Mouse (Mus musculus) midbrain, embryonic 12.5 days (tissue): ENCODE measurements around the gene Amer3. TPM values are rescaled to one million over a fixed set of nuclear protein-coding genes. Genes with fewer than 3 reads are reported as not detected.
"Not testable (repeated sequence)": the region's sequence is repeated elsewhere in the genome, so short reads cannot be mapped to it uniquely, and the experiment has no call there.

Experiments used
- ATAC-seq: fragments of 200-750 bp; cut with Nextera tagmentation; 2 replicates; pipeline ENCODE4 v1.8.0; 2017; ENCODE audit warnings: low read depth, moderate TSS enrichment, moderate library complexity; ENCODE audit not compliant: low FRiP score
- H3K27ac ChIP-seq: fragments of 300-500 bp; sonication (generic); replicated peaks from 2 replicates; pipeline ENCODE4 v1.5.1; 2016; ENCODE audit warnings: mild to moderate bottlenecking
- H3K27me3 ChIP-seq: fragments of 300-500 bp; sonication (generic); 2 replicates; pipeline ENCODE4 v1.6.1; 2016; ENCODE audit warnings: mild to moderate bottlenecking
- H3K36me3 ChIP-seq: fragments of 300-500 bp; sonication (generic); 2 replicates; pipeline ENCODE4 v1.6.1; 2016
- H3K4me1 ChIP-seq: fragments of 300-500 bp; sonication (generic); 2 replicates; pipeline ENCODE4 v1.6.1; 2016
- H3K4me2 ChIP-seq: fragments of 300-500 bp; sonication (generic); replicated peaks from 2 replicates; pipeline ENCODE4 v1.6.1; 2016; ENCODE audit warnings: mild to moderate bottlenecking, moderate library complexity
- H3K4me3 ChIP-seq: fragments of 300-500 bp; sonication (generic); 2 replicates; pipeline ENCODE4 v1.5.1; 2016; ENCODE audit warnings: mild to moderate bottlenecking
- H3K9ac ChIP-seq: fragments of 300-500 bp; sonication (generic); replicated peaks from 2 replicates; pipeline ENCODE4 v1.6.1; 2016; ENCODE audit warnings: mild to moderate bottlenecking, moderate library complexity
- H3K9me3 ChIP-seq: fragments of 300-500 bp; sonication (generic); 2 replicates; pipeline ENCODE4 v1.6.1; 2016; ENCODE audit warnings: mild to moderate bottlenecking
- WGBS: fragments of 180-500 bp; shearing (Covaris S2); methylation state at CpG from one replicate; pipeline ENCODE4 v1.1.7; 2016; 5-methylcytosine and 5-hydroxymethylcytosine counted together
- polyA plus RNA-seq: library from polyadenylated mRNA; unstranded; fragments of >200 nt; fragmentation: Nextera tagmentation; extraction: Ambion mirVana; gene quantifications from 2 replicates; pipeline ENCODE4 v1.2.1, GENCODE M21; 2016

The Amer3 gene
- polyA plus RNA-seq = 11.0 and 11.4 TPM in 2 replicates

DNA sequence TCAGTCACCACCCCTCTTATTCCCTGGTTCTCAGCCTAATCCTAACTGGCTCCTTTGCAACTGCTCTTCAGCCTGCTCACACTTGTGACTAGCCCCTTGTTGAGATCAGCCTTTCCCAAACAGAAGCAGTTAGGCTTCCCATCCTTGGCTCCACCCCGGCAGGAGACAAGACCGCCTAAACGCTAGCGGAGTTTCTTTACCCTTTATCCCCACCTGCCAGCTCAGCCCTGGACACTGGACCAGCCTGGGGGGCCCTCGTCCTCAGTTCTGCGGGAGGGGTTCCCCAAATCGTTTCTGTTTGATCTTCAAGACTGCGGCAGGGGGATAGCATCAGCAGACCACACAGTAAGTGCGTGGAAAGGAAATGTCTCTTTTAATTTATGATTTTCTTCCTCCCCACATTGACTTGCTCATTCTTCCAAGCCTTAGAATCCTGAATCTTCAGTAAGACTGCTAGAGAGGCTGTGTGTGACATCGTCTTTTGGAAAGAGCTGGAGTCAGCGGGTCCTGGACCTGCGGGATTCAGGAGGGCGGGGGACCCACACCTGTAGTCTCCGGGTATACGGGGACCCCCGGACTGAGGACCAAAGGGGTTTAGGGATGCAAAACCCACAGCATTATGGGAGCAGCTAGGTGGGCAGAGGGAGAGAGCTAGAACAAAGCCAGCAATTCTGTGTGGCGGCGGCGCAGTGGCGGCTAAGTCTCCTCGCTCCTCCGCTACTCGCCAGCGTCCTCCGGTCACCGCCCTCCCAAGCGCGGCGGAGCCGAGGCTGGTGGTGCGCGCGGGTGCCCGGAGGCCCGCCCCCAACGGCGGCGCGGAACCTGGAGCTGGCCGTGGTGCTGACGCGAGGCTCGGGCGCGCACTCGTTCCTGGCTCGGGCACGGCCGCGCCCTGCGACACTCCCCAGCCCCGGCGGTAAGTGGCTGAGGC is at the start of gene Amer3:
Gene Amer3 (plus strand): TSS at position 807 of the 931 bp plus-strand sequence.
- Histone ChIP-seq H3K4me3 (peak within 1 kb of the TSS; percentile 53), H3K4me1 (peaks cover 14% of the 10 kb centered on the region; the same call in 1 of the 2 replicates), H3K27me3 (peaks cover 38% of the 10 kb centered on the region), H3K36me3 (no peaks in the 10 kb centered on the region), H3K27ac (peak within 1 kb of the TSS; percentile 73), H3K9ac (peak within 1 kb of the TSS; percentile 65), H3K4me2 (peak within 1 kb of the TSS; percentile 78), H3K9me3 (no peaks in the 10 kb centered on the region)
- peak; percentile 91 for ATAC-seq
- under 1% methylated on average over 53 of the region's 53 CpGs for WGBS

- 51% methylated on average over 3 of the region's 3 CpGs for WGBS
- H3K4me2 ChIP-seq, H3K4me3 ChIP-seq, H3K9ac ChIP-seq, H3K9me3 ChIP-seq, ATAC-seq, H3K36me3 ChIP-seq, H3K27ac ChIP-seq: not testable (repeated sequence)
- Histone ChIP-seq H3K27me3 (peaks cover 40% of the 10 kb centered on the region), H3K4me1 (peaks cover 15% of the 10 kb centered on the region)
Measured at GRCm38 (mm10) chr1:34534574-34534973, 44.9 kb upstream of the Amer3 start.

- peaks cover 40% of the 10 kb centered on the region for H3K27me3 ChIP-seq
- H3K4me2 ChIP-seq = peak within 1 kb of the TSS; percentile 42
- peaks cover 15% of the 10 kb centered on the region for H3K4me1 ChIP-seq
- H3K36me3 ChIP-seq, ATAC-seq, H3K9me3 ChIP-seq, H3K9ac ChIP-seq, H3K27ac ChIP-seq: not testable (repeated sequence)
- 33% methylated on average over 7 of the region's 7 CpGs for WGBS
- peak within 1 kb of the TSS; percentile 12; the same call in 1 of the 2 replicates for H3K4me3 ChIP-seq
Measured at GRCm38 (mm10) chr1:34535043-34535698, 44.3 kb upstream of the Amer3 start, which contains the start of gene Cfc1. Cfc1 (plus strand) TSS chr1:34535648.

DNA sequence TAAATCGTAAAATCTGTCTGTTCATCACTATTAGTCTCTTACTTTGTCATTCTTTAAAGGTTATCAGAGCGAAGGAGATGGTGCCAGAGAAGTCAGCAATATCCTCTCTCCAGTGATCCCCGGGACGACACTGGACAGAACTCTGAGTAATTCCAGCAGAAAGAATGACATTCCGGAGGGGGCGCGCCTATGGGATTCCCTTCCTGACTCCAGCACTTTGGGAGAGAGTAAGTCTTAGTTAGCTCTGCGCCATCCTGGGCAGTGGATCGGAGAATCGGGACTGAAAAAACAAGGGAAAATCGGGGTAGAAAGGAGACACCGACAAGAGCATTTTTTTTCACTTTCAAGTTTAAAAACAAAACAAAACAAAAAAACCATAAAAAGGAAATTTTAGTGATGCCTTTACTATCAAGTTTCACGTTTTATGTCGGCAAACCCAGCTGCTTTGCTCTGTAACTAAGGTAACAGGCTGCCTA is 43.1 kb upstream of the Amer3 start:
- H3K4me2 ChIP-seq = peak overlapping the region; percentile 42
- H3K4me1 ChIP-seq = peaks cover 15% of the 10 kb centered on the region
- H3K4me3 ChIP-seq = peak overlapping the region; percentile 12; the same call in 1 of the 2 replicates
- under 1% methylated on average over 14 of the region's 14 CpGs for WGBS
- no peaks in the 10 kb centered on the region for H3K9me3 ChIP-seq
- no peaks in the 10 kb centered on the region for H3K36me3 ChIP-seq
- H3K27me3 ChIP-seq = peaks cover 40% of the 10 kb centered on the region
- H3K27ac ChIP-seq = no peak overlapping the region
- H3K9ac ChIP-seq = no peak overlapping the region
- ATAC-seq = no peak

GRCm38 (mm10) chr1:34536767-34537485 is 42.5 kb upstream of the Amer3 start:
- Histone ChIP-seq H3K36me3 (no peaks in the 10 kb centered on the region), H3K4me3 (peak overlapping the region; percentile 12; the same call in 1 of the 2 replicates)
- peak; percentile 34; the same call in 1 of the 2 replicates for ATAC-seq

GRCm38 (mm10) chr1:34547074-34547473 is 32.4 kb upstream of the Amer3 start:
- H3K27ac ChIP-seq = no peak overlapping the region
- WGBS = 82% methylated on average over 1 of the region's 1 CpGs
- no peak overlapping the region for H3K9ac ChIP-seq
- ATAC-seq = no peak
- no peaks in the 10 kb centered on the region for H3K27me3 ChIP-seq
- H3K4me3 ChIP-seq = no peak overlapping the region
- no peak overlapping the region for H3K4me2 ChIP-seq
- H3K36me3 ChIP-seq = no peaks in the 10 kb centered on the region
- no peaks in the 10 kb centered on the region for H3K9me3 ChIP-seq
- no peaks in the 10 kb centered on the region for H3K4me1 ChIP-seq

More at GRCm38 (mm10) chr1:34536767-34537485, 42.5 kb upstream of the Amer3 start:
- 2% methylated on average over 16 of the region's 16 CpGs for WGBS
- Histone ChIP-seq H3K27me3 (peaks cover 40% of the 10 kb centered on the region), H3K9me3 (no peaks in the 10 kb centered on the region), H3K4me2 (peak overlapping the region; percentile 42), H3K4me1 (peaks cover 15% of the 10 kb centered on the region), H3K9ac (no peak overlapping the region), H3K27ac (no peak overlapping the region)

- no peak overlapping the region for H3K4me3 ChIP-seq
- no peak for ATAC-seq
- 92% methylated on average over 1 of the region's 1 CpGs for WGBS
Measured at GRCm38 (mm10) chr1:34553690-34554089, 25.8 kb upstream of the Amer3 start.

DNA sequence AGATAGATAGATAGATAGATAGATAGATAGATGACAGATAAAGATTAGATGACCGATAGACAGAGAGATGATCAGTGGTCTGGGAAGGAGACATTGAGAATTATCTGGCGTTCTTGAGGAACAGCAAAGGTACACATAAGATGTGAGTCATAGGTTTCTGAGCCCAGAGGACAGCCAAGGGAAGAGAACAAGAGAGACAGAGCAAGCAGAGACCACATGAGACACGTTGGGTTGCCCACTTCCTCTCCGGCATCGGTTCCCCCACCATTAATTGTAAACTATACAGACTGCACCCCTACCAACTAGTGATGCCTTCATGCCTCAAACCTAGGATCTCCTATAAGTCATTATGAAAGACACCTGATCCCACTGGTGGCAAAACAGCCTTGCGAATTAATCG is 25.2 kb upstream of the Amer3 start:
- Histone ChIP-seq H3K9ac (no peak overlapping the region), H3K36me3 (no peaks in the 10 kb centered on the region), H3K27me3 (no peaks in the 10 kb centered on the region), H3K4me3 (no peak overlapping the region), H3K27ac (no peak overlapping the region), H3K4me2 (no peak overlapping the region), H3K4me1 (no peaks in the 10 kb centered on the region), H3K9me3 (no peaks in the 10 kb centered on the region)
- no peak for ATAC-seq
- 91% methylated on average over 7 of the region's 7 CpGs for WGBS

More at GRCm38 (mm10) chr1:34553690-34554089, 25.8 kb upstream of the Amer3 start:
- Histone ChIP-seq H3K9ac (no peak overlapping the region), H3K9me3 (no peaks in the 10 kb centered on the region), H3K27me3 (no peaks in the 10 kb centered on the region), H3K27ac (no peak overlapping the region), H3K4me1 (no peaks in the 10 kb centered on the region), H3K36me3 (no peaks in the 10 kb centered on the region), H3K4me2 (no peak overlapping the region)

DNA sequence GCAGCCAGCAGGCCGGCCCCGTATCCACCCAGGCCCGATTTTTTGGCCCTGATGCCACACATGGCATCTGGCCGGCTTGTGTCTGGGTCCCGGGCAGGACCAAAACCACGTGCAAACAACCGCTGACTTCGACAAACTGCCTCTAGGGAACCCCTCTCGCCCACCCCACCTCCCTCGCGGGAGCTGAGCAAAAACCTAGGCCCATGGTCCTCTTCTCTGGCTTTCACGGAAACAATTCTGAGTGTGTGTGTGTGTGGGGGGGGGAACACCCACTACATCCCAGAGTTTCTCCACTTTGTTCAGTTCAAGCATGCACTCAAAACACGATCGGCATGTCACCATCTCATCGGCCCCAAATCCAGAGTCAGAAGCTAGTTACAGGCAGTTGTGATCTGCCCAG is 18.6 kb upstream of the Amer3 start, which contains the start of gene Prss40:
Gene Prss40 (minus strand): TSS at position 101 of the 400 bp plus-strand sequence.
- Histone ChIP-seq H3K4me1 (no peaks in the 10 kb centered on the region), H3K36me3 (no peaks in the 10 kb centered on the region), H3K27me3 (no peaks in the 10 kb centered on the region), H3K4me3 (no peak within 1 kb of the TSS), H3K4me2 (no peak within 1 kb of the TSS), H3K27ac (no peak within 1 kb of the TSS), H3K9me3 (no peaks in the 10 kb centered on the region), H3K9ac (no peak within 1 kb of the TSS)
- WGBS = 90% methylated on average over 15 of the region's 15 CpGs
- ATAC-seq = no peak

DNA sequence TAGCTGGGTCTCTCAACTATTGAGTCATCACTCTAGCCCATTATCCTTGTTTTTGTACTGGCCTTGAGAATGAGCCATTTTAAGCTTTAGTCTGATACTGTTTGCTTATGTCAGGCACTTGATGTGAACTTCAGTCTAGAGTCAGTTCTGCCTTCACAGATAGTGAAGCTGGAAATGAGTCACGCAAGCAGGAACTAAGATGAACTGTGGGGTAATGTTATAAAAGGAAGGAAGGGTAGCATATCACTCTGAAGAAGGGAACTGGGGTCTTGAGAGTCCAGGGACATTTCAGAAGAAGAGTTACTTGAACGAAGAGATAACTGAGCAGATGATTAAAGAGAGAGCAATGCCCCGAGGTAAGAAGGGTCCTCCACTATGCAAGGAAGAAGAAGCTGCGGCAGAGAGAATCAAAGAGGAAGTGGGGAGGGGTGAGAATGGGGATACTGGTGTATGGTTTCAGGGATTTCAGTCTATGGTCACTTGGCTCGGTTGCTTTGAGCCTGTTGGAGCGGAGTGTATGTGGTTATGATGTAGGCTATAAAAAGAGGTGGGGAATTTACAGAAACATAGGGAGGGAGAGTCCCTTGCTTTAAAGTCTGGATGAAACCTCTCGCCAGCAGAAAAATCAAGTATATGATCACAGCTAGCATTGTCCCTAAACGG is 14.9 kb upstream of the Amer3 start:
- WGBS = 88% methylated on average over 8 of the region's 8 CpGs
- H3K4me2 ChIP-seq = no peak overlapping the region
- no peak overlapping the region for H3K9ac ChIP-seq
- H3K9me3 ChIP-seq = no peaks in the 10 kb centered on the region
- ATAC-seq = no peak
- no peaks in the 10 kb centered on the region for H3K4me1 ChIP-seq
- no peak overlapping the region for H3K27ac ChIP-seq
- no peak overlapping the region for H3K4me3 ChIP-seq
- no peaks in the 10 kb centered on the region for H3K27me3 ChIP-seq
- H3K36me3 ChIP-seq = no peaks in the 10 kb centered on the region

DNA sequence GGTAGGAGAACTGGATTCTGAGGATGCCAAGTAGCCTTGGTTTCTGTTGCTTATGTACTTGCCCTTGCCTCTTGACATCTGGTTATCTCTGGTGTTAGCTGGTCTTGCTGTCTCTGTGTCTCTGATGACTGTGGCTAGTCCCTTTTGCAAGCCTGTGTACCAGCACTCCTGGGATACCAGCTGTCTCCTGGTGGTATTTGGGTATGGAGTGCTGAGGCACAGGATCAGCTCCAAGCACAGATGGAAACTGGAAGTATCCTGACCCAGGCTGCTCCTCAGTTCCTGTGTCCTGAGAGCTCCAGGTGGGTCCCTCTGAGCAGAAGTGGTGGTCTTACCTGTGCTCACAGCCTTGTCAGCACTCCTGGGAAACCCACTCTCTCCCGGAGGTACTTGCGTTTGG is 11.3 kb upstream of the Amer3 start:
- Histone ChIP-seq H3K9ac (no peak overlapping the region), H3K27me3 (no peaks in the 10 kb centered on the region), H3K4me3 (no peak overlapping the region), H3K4me2 (no peak overlapping the region), H3K9me3 (no peaks in the 10 kb centered on the region), H3K27ac (no peak overlapping the region), H3K4me1 (no peaks in the 10 kb centered on the region), H3K36me3 (no peaks in the 10 kb centered on the region)
- no peak for ATAC-seq
- WGBS = 98% methylated on average over 2 of the region's 2 CpGs
